Comparison of ENCODE assay signal across 10 mouse cellular contexts in the genomic region with DNA sequence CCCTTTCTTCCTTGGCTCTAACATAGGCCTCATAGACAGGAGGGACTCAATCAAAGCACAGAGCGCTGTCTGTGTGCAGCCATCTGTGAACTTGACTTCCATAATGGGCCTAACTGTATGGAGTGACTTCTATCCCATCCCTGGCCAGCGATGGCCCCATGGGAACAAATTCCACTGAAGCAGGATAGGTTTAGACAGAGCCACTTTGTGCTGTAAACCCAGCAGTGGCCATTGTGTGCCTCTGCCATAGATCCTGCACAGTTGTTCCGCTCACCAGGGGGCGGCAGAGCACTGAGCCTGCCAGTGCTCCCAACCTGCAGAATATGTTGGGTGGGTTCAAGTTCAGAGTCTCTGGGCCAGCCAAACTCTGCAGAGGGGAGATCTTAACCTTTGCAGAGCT. TPM values are rescaled to one million over a fixed set of nuclear protein-coding genes. Genes with fewer than 3 reads are reported as not detected.
A peak's percentile ranks its signal among the peaks of the same experiment; 100 is the strongest.
DNase-seq lines count a peak whose midpoint lies in the region; ATAC-seq and TF ChIP-seq lines count a peak whose summit lies in the region.
"Had no signal": no experiment of that assay in that cellular context is flagged by ENCODE, and none has a peak within 500 bp of the region (broad histone marks: within the 10 kb centered on the region; RNA-seq: fewer than 3 reads in every experiment).

No protein-coding gene starts in this region.

- no peaks in the 10 kb centered on the region for H3K27me3 ChIP-seq in heart, adult 2 months (ENCODE audit: control insufficient read depth, insufficient read depth, low read length)
- H3K27me3 ChIP-seq in neural tube, embryonic 11.5 days (ENCODE audit: control insufficient read depth, insufficient read depth, low read length): no peaks in the 10 kb centered on the region
- H3K27me3 ChIP-seq in neural tube, embryonic 15.5 days (replicated peaks): no peaks in the 10 kb centered on the region
- no peaks in the 10 kb centered on the region for H3K27me3 ChIP-seq in splenic B cell, adult 2 months (ENCODE audit: control insufficient read depth, insufficient read depth, low read length, poor library complexity, severe bottlenecking)
- H3K27me3 ChIP-seq in forebrain, embryonic 11.5 days (ENCODE audit: control insufficient read depth, insufficient read depth, low read length): no peaks in the 10 kb centered on the region
- H3K27me3 ChIP-seq: lung, embryonic 15.5 days had no signal

- DNase-seq in heart, adult 2 months: no peak
- DNase-seq in heart, adult 8-10 months (ENCODE audit: low spot score): no peak
- DNase-seq in neural tube, embryonic 11.5 days (ENCODE audit: low spot score): peak; percentile 40
- peak; percentile 24 for DNase-seq in embryo, embryonic 10 days (ENCODE audit: low spot score)
- DNase-seq in splenic B cell, adult 2 months (ENCODE audit: low read depth, low spot score): peak; percentile 33
- no peak for DNase-seq in forebrain, embryonic 11.5 days (ENCODE audit: low spot score)
- DNase-seq in spleen, adult 12 weeks (ENCODE audit: low spot score): no peak

- TF ChIP-seq POLR2A in heart, adult 2 months (IDR thresholded peaks at IDR 0.05; ENCODE audit: insufficient read depth, low read depth, low read length): no peak

- no peak for TF ChIP-seq EP300 in heart, adult 2 months (IDR thresholded peaks at IDR 0.05; ENCODE audit: insufficient read depth, low read depth, low read length)

- 90% methylated on average over 4 of the region's 4 CpGs for WGBS in heart, adult 2 months
- WGBS in neural tube, embryonic 11.5 days: 81% methylated on average over 4 of the region's 4 CpGs
- 69% methylated on average over 4 of the region's 4 CpGs for WGBS in neural tube, embryonic 15.5 days
- 91% methylated on average over 4 of the region's 4 CpGs for WGBS in forebrain, embryonic 11.5 days

- ATAC-seq in neural tube, embryonic 11.5 days (ENCODE audit: insufficient read depth, low FRiP score, low TSS enrichment): no peak
- ATAC-seq in neural tube, embryonic 15.5 days (ENCODE audit: low FRiP score): no peak
- no peak for ATAC-seq in forebrain, embryonic 11.5 days (replicated peaks; ENCODE audit: low FRiP score)

- TF ChIP-seq CTCF in heart, adult 2 months (IDR thresholded peaks at IDR 0.05): peak; percentile 64

- H3K4me1 ChIP-seq in heart, adult 2 months (ENCODE audit: control insufficient read depth, insufficient read depth, low read length): no peaks in the 10 kb centered on the region
- no peaks in the 10 kb centered on the region for H3K4me1 ChIP-seq in neural tube, embryonic 11.5 days (ENCODE audit: control insufficient read depth, insufficient read depth, low read length)
- no peaks in the 10 kb centered on the region for H3K4me1 ChIP-seq in neural tube, embryonic 15.5 days
- H3K4me1 ChIP-seq in forebrain, embryonic 11.5 days (replicated peaks; ENCODE audit: control insufficient read depth, insufficient read depth, low read length): no peaks in the 10 kb centered on the region
- H3K4me1 ChIP-seq: lung, embryonic 15.5 days had no signal

- intact Hi-C loops in heart, adult 2 months (cut with DNase I): no loop called here

- no peaks in the 10 kb centered on the region for H3K9me3 ChIP-seq in neural tube, embryonic 11.5 days (ENCODE audit: control insufficient read depth, low read length)
- no peaks in the 10 kb centered on the region for H3K9me3 ChIP-seq in neural tube, embryonic 15.5 days (replicated peaks)
- no peaks in the 10 kb centered on the region for H3K9me3 ChIP-seq in forebrain, embryonic 11.5 days (ENCODE audit: control insufficient read depth, low read length)
- H3K9me3 ChIP-seq: lung, embryonic 15.5 days had no signal

- no peak overlapping the region for H3K4me2 ChIP-seq in neural tube, embryonic 11.5 days (ENCODE audit: low read depth)
- H3K4me2 ChIP-seq in neural tube, embryonic 15.5 days: no peak overlapping the region
- no peak overlapping the region for H3K4me2 ChIP-seq in forebrain, embryonic 11.5 days (ENCODE audit: low read depth, low read length, severe bottlenecking)
- H3K4me2 ChIP-seq: lung, embryonic 15.5 days had no signal

- H3K9ac ChIP-seq in heart, adult 2 months (ENCODE audit: low read depth, low read length): no peak overlapping the region
- H3K9ac ChIP-seq in neural tube, embryonic 11.5 days (ENCODE audit: low read length): no peak overlapping the region
- H3K9ac ChIP-seq in neural tube, embryonic 15.5 days (replicated peaks): no peak overlapping the region
- H3K9ac ChIP-seq in forebrain, embryonic 11.5 days (ENCODE audit: low read length): no peak overlapping the region
- H3K9ac ChIP-seq: lung, embryonic 15.5 days had no signal

- H3K36me3 ChIP-seq in heart, adult 2 months (ENCODE audit: control insufficient read depth, insufficient read depth, low read length): no peaks in the 10 kb centered on the region
- H3K36me3 ChIP-seq in neural tube, embryonic 11.5 days (ENCODE audit: control insufficient read depth, insufficient read depth, low read length): peaks cover 14% of the 10 kb centered on the region
- peaks cover 74% of the 10 kb centered on the region for H3K36me3 ChIP-seq in neural tube, embryonic 15.5 days
- H3K36me3 ChIP-seq in splenic B cell, adult 2 months (ENCODE audit: control insufficient read depth, insufficient read depth, low read length, poor library complexity, severe bottlenecking): peaks cover 20% of the 10 kb centered on the region
- H3K36me3 ChIP-seq in forebrain, embryonic 11.5 days (ENCODE audit: control insufficient read depth, insufficient read depth, low read length): peaks cover 4% of the 10 kb centered on the region; the same call in 1 of the 2 replicates

- no peak overlapping the region for H3K27ac ChIP-seq in heart, adult 2 months
- H3K27ac ChIP-seq in neural tube, embryonic 11.5 days (ENCODE audit: low read depth, low read length): no peak overlapping the region
- H3K27ac ChIP-seq in neural tube, embryonic 15.5 days (replicated peaks): no peak overlapping the region
- H3K27ac ChIP-seq in forebrain, embryonic 11.5 days (ENCODE audit: low read depth, low read length): no peak overlapping the region
- H3K27ac ChIP-seq: lung, embryonic 15.5 days had no signal

- no peaks in the 10 kb centered on the region for H3K79me2 ChIP-seq in heart, adult 2 months (replicated peaks; ENCODE audit: control insufficient read depth, insufficient read depth, low read length)

- no peak overlapping the region for H3K4me3 ChIP-seq in heart, adult 2 months
- H3K4me3 ChIP-seq in neural tube, embryonic 11.5 days (ENCODE audit: low read depth, low read length): no peak overlapping the region
- no peak overlapping the region for H3K4me3 ChIP-seq in neural tube, embryonic 15.5 days (replicated peaks)
- H3K4me3 ChIP-seq in forebrain, embryonic 11.5 days (ENCODE audit: low read depth, low read length): no peak overlapping the region
- H3K4me3 ChIP-seq: lung, embryonic 15.5 days had no signal

RNA-seq across cellular contexts. Expression of gene Gm13420, which starts 43.8 kb away (rescaled TPM):
- not detected for total RNA-seq in heart, adult 2 months (2021)
- not detected in 2 replicates for polyA plus RNA-seq in heart, adult 2 months (2012; rRNA removed)
- not detected for total RNA-seq in heart, adult 8-10 months (2022)
- polyA plus RNA-seq in neural tube, embryonic 11.5 days (2014; fragmentation: Nextera tagmentation; extraction: Ambion mirVana): not detected in 2 replicates
- 0.19 and 0.33 TPM in 2 replicates for polyA plus RNA-seq in neural tube, embryonic 15.5 days (2015; fragmentation: Nextera tagmentation; extraction: Ambion mirVana)
- polyA plus RNA-seq in forebrain, embryonic 11.5 days (2014; fragmentation: Nextera tagmentation; extraction: Ambion mirVana): not detected in 2 replicates

RNA-seq across cellular contexts. Expression of gene Gm13547, which starts 51.4 kb away (rescaled TPM):
- not detected for total RNA-seq in heart, adult 2 months (2021)
- polyA plus RNA-seq in heart, adult 2 months (2012; rRNA removed): not detected in 2 replicates
- not detected for total RNA-seq in heart, adult 8-10 months (2022)
- not detected in 2 replicates for polyA plus RNA-seq in neural tube, embryonic 11.5 days (2014; fragmentation: Nextera tagmentation; extraction: Ambion mirVana)
- polyA plus RNA-seq in neural tube, embryonic 15.5 days (2015; fragmentation: Nextera tagmentation; extraction: Ambion mirVana): not detected in 2 replicates
- polyA plus RNA-seq in forebrain, embryonic 11.5 days (2014; fragmentation: Nextera tagmentation; extraction: Ambion mirVana): not detected in 2 replicates
- polyA plus RNA-seq: gonadal fat pad, adult 2 months; lung, embryonic 15.5 days had no signal

Comparison
In these comparisons a context has a peak if more than half of its experiments do, and no peak if none do; other contexts are left out.
1. DNase-seq: peak in neural tube, embryonic 11.5 days (single experiment), embryo, embryonic 10 days (single experiment) and splenic B cell, adult 2 months (single experiment); none in heart, adult 2 months (0 of 2), heart, adult 8-10 months (single experiment), forebrain, embryonic 11.5 days (single experiment) and spleen, adult 12 weeks (single experiment).